Mouse (Mus musculus) ES-E14 (cell line): ENCODE results near the gene Naif1.

Experiments used
- HCFC1 ChIP-seq: IDR thresholded peaks from 2 replicates; pipeline ENCODE4 v1.6.1; 2012; ENCODE audit warnings: low read length, inconsistent platforms, borderline replicate concordance; ENCODE audit not compliant: insufficient read depth
- ZC3H11A ChIP-seq: IDR thresholded peaks from 2 replicates; pipeline ENCODE4 v1.6.1; 2012; ENCODE audit warnings: low read depth, mild to moderate bottlenecking, inconsistent platforms, low read length, borderline replicate concordance

GRCm38 (mm10) chr2:32449761-32450754 is at the start of gene Naif1:
- TF ChIP-seq HCFC1 (no peak), ZC3H11A (no peak)
